Mouse (Mus musculus) thymus, adult 2 months (tissue): ENCODE data around the gene Slc24a3.

Experiments
- CTCF ChIP-seq: fragments of 200-500 bp; IDR thresholded peaks from 2 replicates; pipeline ENCODE4 v1.5.1; 2012; ENCODE audit warnings: mild to moderate bottlenecking, control low read depth, low read length, moderate library complexity, borderline replicate concordance; ENCODE audit not compliant: control insufficient read depth, poor library complexity, insufficient read depth; ENCODE audit errors: extremely low read depth
- POLR2A ChIP-seq: fragments of 200-500 bp; IDR thresholded peaks from 2 replicates; pipeline ENCODE4 v1.6.1; 2012; ENCODE audit warnings: mild to moderate bottlenecking, low read length, control low read depth, moderate library complexity; ENCODE audit not compliant: control insufficient read depth, poor library complexity, insufficient read depth; ENCODE audit errors: extremely low read depth

- TF ChIP-seq CTCF (no peak), POLR2A (no peak)
These were observed 397.0 kb downstream of the Slc24a3 start for GRCm38 (mm10) chr2:145564596-145564995.
